Mouse (Mus musculus): ENCODE measurements around the gene Lclat1.
A peak's percentile ranks its signal among the peaks of the same experiment; 100 is the strongest.

The Lclat1 gene

DNA sequence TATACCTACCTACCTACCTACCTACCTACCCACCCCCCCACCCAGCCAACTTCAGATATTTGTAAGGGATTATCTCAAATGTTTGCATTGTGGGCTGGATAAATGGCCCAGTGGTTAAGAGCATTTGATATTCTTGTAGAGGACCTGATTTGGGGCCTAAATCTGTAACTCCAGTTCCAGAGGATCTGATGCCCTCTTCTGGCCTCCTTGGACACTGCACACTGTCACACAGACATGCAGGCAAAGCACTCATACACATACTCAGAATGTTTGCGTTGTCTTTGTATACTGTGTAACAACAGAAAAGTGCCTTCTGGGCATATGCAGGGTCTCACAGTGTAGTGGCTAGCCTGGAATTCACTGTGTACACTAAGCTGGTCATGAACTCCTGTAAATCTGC lies 88.4 kb downstream of the Lclat1 start:
- peak; percentile 66 for DNase-seq (ENCODE audit: low read depth, low spot score)

DNA sequence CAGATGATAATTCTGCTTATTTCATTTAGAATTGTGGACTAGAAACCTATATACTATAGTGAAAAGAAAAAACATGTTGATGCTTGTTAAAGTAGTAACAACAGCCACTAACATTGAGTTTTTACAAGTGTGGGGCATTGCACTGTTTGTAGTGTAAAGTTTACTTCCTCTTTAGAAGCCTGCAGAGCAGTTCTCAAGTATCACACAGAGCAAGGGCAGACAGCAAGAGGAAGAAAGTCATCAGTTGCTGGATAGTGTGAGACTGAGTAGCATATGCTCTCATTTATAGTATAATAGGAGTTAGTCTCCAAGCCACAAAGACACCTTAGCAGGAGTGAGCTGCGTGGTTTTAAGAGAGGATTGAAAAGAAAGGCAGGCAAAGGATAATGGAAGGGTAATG lies 89.9 kb downstream of the Lclat1 start:
- DNase-seq (ENCODE audit: low read depth, low spot score): no peak

DNA sequence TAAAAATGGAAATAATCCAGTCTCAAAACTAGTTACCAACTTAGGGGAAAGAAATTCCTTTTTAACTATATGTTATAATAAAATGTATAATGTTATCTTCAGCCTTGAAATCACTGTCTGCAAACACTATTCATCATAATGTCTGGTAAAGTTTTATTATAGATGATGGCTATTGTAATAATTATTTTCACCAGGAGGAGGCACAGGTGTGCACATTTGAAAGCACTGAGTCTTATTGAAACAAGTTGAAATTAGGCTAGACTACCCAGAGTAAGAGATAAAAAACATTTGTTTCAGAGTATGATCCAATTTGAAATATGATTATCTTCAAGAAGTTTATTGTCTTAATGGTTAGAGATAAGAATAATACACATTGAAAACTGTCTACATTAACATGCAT lies 91.6 kb downstream of the Lclat1 start:
- peak; percentile 68 for DNase-seq (ENCODE audit: low read depth, low spot score)

DNA sequence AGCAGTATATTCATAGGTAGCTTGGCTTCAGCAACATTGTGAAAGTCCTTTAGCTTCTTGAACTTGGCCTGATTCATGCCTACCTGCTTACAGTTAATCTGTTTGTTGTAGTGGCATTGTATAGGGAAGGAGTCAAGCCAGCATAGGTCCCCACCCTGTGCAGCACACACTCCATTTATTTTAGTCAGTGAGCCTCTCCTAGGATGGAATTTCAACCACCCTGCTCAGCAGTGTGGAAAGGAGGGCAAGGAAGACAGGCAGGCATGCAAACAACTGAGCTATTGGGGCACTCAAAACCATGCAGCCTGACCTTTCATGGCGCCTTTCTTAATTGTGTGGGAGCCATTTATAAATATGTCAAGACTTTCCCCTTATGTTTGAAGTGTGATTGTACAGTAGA lies 92.6 kb downstream of the Lclat1 start:
- no peak for DNase-seq (ENCODE audit: low read depth, low spot score)

DNA sequence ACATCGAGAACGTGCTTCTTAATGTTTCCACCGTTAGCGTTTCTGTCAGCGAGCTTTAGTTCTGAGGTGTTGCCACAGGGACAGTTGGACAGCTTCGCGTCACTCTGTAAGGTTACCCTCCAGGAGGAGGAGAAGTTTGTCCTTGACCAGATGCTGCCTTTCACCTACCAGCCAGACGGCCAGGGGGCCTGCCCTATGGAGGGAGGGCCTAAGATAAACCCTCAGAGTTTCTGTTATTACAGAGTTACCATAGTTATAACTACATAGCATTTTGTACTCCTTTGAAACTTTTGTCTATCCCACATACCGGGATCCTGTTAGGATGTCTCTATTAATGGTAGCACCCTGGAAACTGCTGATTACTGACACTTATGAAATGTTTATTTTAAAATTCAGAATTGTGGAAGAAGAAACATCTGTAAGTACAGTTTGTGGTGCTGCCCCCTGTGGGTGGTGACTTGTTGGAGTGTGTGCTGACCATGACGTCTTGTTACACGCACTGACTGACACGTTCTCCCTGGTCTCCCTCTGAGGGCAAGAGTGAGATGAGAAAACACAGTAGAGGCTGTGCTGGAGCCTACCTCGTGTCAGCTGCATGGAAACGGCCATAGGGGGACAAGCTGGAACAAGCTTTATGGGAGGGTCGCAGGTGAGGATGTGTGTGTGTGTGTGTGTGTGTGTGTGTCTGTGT lies 96.0 kb downstream of the Lclat1 start:
- DNase-seq (ENCODE audit: low read depth, low spot score): no peak

DNA sequence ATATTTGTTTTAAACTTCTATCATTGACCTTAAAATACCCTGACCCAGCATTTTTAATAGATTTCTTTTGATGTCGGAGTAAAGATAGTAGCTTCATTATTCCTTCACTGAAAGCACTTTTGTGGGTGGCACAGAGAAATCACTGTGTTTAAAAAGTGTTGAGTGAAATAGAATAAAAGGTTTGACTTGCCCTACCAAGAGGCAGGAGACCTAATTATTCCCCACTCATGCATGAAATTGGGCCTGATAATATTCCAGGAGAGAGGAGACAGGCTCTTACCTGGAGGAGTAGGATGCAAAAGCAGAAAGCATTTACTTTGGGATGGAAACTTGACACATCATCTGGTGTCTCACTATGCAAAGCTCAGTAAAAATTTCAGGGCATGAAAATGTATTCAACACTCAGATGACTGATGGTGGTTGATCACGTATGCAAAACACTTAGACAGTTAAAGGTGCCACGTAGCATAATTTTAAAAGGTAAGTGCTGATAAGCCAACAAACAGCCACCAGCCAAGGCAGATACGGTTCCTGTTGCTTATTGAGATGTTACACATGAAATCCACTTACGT lies 103.3 kb downstream of the Lclat1 start:
- DNase-seq (ENCODE audit: low read depth, low spot score): no peak

DNA sequence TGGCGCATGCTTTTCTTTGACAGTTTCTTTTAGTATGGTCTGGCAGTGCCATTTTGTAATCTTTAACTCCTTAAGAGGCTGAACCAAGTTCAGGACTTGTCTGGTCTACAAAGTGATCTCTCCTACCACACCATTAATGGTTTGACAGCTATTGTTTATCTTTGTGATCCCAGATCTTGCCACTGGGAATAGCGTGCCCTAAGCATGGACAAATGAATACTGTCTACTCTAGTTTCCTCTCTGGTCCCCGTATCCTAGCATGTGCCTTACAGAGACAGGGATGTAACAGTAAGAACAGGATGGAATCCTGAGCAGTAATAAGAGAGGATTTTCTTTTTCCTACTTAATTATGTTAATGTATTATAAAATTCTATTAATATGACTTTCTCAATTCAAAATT lies 105.0 kb downstream of the Lclat1 start:
- DNase-seq (ENCODE audit: low read depth, low spot score): no peak

DNA sequence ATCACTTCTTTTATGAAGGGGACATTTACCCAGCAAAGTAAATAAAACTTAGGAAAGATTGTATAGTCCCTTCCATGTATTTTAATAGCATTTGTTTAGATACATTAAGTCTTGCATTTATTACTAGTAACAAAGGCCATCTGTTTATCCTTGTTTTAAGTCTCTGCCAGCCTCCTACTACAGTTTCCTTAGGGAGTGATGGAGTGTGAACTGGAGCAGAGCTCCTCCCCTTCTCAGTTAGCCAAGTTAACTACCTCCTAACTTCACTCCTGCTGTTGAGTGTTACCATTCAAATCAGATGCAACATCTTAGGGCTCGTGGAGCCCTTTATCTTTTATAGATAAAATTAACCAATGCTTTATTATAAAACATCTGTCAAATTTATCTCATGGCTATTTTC lies 105.4 kb downstream of the Lclat1 start:
- DNase-seq (ENCODE audit: low read depth, low spot score): no peak

DNA sequence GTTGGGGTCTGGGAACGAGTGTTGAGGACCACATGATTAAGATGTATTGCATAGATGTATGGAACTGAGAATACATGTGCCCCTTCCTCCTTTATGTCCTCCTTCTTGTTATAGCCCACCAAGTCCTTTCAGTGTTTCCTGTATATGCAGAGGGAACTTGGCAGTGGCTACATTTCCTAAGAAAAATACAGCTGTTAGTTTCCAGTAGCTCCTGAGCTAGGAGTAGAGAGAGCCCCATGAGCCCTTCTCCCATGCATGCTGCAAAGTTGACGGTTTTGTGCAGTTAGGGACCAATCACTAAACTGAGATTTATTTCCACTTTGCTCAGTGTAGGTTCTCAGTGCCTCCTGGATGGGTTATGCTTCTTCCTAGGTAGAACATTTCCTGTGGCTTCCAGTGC lies 105.9 kb downstream of the Lclat1 start:
- no peak for DNase-seq (ENCODE audit: low read depth, low spot score)

DNA sequence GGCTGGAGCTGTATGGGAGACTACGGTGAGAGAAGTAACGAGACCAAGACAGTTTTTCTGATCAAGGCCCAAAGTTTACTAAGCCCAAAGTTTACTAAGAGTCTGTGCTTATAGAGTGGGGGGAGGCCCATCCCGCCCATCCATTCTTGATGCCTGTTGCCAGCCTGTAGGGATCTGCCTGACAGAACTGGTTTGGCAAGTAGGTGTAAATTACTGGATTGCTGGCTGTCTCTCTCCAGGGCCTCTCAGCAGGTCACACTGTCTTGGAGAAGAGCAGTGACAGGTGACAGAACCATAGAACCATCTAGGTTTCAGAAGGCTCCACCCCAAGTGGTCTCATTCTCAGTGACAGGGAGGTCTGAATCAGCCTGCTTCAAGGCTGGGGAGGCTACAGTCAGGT lies 109.5 kb downstream of the Lclat1 start:
- no peak for DNase-seq (ENCODE audit: low read depth, low spot score)

DNA sequence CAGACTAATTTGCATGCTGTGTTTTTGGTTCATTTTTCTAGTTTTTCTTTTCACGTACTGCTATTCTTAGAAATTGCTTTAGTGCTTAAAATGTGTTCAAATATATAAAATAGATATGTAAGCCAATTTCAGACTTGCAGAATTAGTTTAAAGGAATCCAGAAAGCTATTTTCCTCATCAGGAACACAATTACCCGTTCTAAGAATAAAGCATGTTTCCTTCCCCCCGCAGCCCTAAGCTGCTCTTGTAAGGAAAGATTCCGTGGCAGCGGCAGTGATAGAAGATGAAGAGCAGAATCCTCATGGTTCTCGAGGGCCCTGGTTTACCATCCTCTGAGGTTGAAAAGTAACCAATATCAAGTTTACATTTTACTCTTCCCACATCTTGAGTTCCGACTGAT lies 113.0 kb downstream of the Lclat1 start:
- no peak for DNase-seq (ENCODE audit: low read depth, low spot score)

DNA sequence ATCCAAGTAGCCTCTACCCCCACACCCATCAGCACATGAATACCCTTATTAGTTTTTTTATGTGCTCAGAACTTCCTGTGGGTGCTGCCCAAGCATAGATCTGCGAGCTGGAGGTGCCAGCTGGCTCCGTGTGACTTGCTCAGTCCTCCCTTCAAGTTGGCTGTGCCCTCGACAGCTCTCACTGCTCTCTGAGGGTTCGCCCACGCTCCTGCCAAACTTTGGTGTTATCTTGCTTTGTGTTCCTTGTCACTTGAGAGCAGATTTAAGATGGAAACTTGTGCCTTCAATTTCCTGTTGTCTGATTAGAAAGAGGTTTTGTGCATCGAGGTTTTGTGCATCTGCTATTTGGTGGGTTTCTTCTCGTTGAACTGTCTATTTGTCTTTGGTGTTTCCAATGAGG lies 114.3 kb downstream of the Lclat1 start:
- DNase-seq (ENCODE audit: low read depth, low spot score): peak; percentile 82

DNA sequence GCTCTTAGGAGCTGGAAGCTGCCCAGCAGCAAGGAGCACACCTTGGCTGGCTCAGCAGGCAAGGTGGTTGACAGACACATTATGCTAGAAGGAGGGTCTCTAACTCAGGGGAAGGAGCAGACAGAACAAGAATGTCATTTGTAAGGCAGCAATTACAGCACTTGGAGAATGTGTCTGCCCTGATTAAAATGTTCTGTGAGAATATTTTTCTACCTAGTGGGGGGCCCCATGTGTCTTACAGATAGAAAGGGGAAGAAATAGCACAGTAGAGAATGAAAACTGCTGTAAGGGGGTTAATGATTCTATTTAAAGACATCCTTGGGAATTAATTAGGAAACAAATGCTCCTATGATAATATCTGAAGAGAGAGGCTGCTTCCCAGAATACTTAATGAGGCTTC lies 117.7 kb downstream of the Lclat1 start:
- DNase-seq (ENCODE audit: low read depth, low spot score): no peak

DNA sequence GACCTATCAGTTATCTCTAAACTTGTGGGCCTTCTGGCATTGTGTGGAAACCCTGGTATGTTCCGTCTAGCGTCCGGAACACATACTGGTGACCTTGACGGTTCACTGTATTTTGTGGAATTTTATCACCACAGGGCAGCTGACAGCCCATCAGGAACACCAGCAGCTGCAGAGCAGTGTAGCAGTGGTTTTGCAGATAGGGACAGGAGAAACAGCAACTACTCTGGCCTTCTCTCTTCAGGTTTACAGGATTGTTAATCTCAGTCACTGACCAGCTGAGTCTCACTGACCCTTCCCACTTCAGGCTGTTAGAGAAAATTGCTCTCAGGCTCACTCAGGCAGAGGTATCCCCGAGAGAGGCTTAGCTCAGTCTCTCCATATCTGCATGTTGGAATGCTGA lies 118.2 kb downstream of the Lclat1 start:
- DNase-seq (ENCODE audit: low read depth, low spot score): no peak

DNA sequence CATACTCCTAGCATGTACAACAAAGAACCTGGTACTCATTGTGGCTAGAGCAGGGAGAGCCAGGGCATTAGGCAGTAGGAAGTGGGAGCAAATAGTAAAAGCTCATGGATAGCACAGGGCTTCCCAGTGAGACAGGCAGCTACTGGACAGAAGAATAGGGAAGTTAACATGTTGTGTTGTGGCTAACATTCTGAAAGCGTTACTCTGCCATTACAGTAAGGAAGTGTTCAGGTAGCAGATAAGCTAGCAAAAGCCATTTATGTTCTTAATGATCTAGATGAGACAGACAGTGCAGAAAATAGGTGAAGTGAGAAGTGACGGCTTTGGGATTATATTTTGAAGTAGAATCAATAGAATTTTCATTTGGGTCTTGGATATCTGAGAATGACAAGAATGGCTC lies 118.8 kb downstream of the Lclat1 start:
- DNase-seq (ENCODE audit: low read depth, low spot score): no peak

DNA sequence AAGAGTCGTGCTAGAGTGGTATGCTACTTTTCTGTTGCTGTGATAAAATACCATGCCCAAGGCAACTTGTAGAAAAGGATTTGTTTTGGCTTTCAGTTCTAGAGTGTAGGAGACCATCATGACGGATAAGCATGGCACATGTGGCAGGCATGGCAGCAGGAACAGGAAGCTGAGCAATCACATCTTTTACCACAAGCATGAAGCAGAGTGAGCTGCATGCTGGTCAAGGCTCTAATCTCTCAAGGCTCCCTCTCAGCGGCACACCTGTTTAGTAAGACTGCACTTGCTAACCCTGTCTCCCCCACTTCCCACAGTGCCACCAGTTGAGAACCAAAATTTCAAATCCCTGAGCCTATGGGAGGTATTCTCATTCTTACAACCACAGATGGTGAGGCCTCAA lies 119.6 kb downstream of the Lclat1 start:
- DNase-seq (ENCODE audit: low read depth, low spot score): no peak

DNA sequence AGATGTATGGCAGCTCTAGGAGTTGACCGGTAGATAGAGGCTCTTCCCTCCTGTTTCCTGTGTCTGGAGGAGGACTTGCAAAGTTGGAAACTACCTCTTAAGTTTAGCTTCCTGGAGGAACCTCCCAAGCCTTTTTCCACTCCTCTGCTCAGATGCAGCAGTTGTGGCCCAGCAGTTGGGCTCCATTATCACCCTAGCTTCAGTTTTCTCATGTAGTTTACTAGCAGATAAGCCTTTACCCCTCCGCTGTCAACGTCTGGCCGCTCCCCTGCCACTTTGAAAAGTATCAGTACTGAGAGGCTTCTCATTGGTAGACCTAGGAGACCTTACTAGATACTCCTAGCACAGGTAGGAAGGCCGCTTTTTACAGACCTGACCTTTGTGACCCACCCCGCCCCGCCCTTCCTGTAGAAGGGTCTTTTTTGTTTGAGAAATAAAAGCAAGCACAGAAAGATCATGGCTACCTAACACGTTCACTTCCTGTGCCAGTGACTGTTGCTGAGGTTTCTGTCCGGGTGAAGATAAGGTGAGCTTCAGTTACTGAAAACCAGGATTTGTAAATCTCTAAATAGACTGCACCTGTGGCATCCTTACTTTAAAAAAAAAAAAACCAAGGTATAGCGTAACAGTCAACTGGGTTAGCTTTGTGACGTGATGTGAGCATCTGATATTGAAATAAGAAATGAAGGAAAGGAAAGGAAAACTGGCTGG lies 121.8 kb downstream of the Lclat1 start:
- DNase-seq (ENCODE audit: low read depth, low spot score): no peak

DNA sequence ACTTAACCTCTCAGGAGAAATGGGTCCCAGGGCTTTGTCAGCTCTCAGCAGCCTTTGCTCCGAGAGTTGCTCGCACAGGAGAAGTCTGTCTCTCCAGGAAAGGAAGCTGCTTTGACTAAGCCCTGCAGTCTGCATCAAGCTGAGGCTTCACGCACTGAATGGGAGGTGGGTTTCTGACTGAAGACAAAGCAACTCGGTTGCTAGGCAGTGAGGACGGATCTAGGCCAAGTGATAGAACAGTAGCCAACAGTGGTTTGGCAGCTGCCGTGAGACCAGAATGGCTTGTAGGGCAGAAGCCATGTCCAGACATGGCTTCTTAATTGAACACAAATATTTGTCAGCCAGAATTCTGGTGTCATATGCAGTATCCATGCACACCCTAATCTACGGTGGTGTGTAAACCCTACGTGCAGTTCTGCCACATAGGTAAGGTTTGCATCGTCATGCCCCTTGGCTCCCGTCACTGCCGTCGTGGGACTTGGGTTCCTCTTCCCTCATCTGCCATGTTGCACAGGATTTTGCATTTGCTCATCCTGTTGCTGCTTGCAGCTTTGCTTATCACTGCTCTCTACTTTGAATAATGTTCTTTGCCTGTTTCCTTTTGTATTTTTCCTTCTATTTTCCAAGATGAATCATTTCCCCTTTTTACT lies 122.7 kb downstream of the Lclat1 start:
- no peak for DNase-seq (ENCODE audit: low read depth, low spot score)

DNA sequence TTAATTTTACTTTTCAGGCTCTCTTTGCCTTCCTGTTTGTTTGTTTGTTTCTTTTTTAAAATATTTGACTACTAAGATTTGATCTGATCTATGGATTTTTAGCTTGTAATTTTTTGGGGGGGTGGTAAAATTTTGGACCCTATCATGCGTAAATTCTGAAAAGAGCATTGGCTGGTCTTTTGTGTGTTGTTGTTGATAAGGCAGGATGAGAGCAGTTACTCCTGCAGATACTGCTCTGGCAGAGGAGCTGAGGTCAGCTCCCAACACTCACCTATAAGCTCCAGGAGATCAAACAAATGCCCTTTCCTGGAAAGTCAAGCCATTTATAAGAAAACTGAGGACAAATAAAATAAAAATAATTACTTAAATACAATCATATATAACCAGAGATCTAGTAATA lies 123.6 kb downstream of the Lclat1 start:
- no peak for DNase-seq (ENCODE audit: low read depth, low spot score)

DNA sequence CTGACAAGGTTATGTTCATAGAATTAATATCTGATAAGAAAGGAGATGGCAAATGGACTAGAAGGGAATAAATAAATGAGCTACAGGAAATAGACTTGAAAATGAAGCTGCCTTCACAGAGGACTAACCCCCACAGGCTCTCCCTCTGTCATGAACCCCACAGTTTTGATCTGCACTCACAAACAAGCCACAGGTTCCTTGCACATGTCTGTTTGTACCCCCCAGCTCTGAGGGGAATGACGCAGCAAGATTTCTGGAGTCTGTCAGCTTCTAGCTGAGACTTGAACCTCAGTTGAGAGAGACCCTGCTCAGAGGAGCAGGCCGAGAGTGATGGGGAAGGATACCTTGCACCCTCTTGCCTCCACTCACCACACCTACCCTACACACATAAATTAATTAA lies 124.8 kb downstream of the Lclat1 start:
- DNase-seq (ENCODE audit: low read depth, low spot score): no peak

DNA sequence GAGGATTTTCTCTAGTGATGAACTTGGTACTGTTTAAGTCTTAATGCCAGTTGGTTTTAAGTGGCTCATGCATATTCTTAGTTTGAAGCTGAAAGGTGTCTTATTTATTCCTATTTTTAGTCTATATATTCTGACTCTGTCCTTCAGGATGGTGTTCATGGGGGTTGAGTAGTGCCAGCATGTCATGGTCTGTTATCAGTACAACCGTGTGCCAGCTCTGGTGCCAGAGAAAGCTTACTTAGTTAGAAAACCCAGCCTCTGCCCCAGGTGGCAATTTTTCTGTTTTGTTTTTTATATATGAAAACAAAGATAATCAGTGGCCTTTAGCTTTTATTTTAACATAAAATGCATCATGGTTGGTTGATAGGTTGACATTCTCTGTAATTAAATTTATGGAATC lies 126.2 kb downstream of the Lclat1 start:
- no peak for DNase-seq (ENCODE audit: low read depth, low spot score)

DNA sequence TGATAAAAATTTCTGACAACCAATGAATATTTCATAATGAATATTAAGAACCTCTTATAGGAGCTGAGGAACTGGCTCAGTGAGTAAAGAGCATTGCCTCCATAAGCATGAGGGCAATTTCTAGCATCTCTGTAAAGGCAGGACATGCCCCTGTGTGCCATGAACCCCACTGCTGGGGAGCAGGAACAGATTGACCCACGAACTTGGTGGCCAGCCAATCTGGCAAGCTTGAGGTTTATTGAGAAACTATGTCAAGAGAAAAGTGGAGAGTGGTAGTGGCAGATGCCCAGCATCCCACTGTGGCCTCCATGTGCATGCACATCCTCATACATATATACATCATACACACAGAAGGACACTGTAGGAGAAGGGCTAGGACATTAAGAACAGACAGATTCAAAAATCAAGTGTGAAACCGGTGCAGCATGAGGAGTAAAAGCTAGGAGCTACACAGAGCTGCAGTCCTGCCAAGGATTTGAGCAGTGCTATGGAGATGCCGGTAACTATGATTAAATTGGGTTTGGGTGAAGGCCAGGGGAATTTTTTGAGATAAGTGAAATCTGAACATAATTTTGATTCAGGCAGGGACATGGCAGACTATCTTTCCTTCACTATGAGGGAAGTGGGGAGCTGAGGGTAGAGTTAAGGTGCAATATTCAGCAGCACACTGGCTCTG lies 129.5 kb downstream of the Lclat1 start:
- no peak for DNase-seq (ENCODE audit: low read depth, low spot score)

All from CD4-positive, CD25-positive, alpha-beta regulatory T cell, adult 2 months (primary cell).